Mouse (Mus musculus) hematopoietic stem cell, adult 5-6 weeks (primary cell): ENCODE results near the gene Sectm1a. TPM values are rescaled to one million over a fixed set of nuclear protein-coding genes. Genes with fewer than 3 reads are reported as not detected.
"Not testable (repeated sequence)": the region's sequence is repeated elsewhere in the genome, so short reads cannot be mapped to it uniquely, and the experiment has no call there.

Experiments
- ATAC-seq, 2 experiments: fragments of 125-278 bp in 1 of 2; replicated peaks in 1 of 2; 2 replicates each; pipeline ENCODE4 v1.8.0; 2016 to 2017; ENCODE audit warnings: inconsistent platforms in 2 of 2, mild to moderate bottlenecking in 2 of 2, moderate number of reproducible peaks in 2 of 2, low read depth in 1 of 2, moderate TSS enrichment in 1 of 2; ENCODE audit not compliant: low FRiP score in 2 of 2, poor library complexity in 2 of 2, severe bottlenecking in 2 of 2, insufficient read depth in 1 of 2, low TSS enrichment in 1 of 2
- total RNA-seq: library from RNA; stranded (forward); fragments of 172-1452, 232-1000 nt; gene quantifications from 2 replicates; pipeline ENCODE4 v1.2.3, GENCODE M21; 2017

The Sectm1a gene
- total RNA-seq, 1 experiment from 2014 or later = not detected

DNA sequence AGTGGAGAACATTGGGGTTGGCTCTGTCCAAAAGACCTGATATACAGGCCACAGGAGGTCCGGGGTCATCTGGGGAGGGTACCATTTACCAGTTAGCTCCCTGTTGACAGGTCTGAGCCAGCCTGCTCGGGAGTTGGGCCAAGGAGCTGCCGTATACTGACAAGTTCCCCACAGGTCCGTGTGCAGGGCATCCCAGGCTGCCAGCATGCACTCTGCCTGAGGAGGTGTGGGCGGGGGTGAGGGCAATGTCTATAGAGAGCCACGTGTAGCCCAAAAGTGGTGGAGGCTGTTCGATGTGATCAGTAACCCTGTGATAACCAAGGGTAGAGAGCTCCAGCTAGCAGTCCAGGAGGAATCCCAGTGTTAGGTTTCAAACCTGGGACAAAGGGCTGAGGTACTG lies 18.7 kb upstream of the Sectm1a start:
- ATAC-seq = no peak; a peak in 1 of 4 replicates

- ATAC-seq = no peak
These were observed 11.9 kb upstream of the Sectm1a start for GRCm38 (mm10) chr11:121092606-121093585.

- peak; percentile 42; a peak in 2 of 4 replicates for ATAC-seq
These were observed 9.9 kb upstream of the Sectm1a start for GRCm38 (mm10) chr11:121090943-121091342.

DNA sequence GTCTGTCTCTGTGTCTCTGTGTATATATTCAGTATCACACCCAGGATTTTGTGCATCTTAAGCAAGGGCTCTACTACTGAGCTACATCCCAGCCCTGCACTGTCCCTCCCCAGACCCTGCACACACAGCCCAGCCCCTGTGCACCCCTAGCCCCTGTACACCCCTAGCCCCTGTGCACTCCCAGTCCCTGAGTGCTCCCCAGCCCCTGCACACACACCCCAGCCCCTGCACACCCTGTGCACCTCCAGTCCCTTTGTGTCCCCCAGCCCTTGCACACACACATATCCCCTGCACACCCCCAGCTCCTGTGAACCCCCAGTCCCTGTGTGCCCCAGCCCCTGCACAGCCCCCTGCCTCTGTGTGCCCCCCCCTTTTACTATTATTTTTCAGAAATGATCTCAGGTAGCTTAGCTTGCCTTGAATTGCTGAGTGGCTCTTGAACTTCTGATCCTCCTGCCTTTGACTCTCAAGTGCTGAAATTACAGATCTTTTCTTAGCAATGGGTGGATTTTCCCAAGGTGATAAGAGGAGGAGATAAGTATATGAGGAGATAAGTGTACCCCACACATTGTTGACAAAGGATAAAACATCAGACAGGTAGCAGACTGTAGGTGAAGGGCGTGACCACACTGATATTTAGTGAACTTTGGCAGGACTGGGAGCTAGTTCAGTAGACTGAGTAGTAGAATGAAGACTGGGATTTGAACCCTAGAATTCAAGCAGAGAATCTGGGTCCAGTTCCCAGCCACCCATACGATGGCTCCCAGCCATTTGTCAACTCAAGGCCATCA lies 8.9 kb upstream of the Sectm1a start:
- ATAC-seq = no peak

DNA sequence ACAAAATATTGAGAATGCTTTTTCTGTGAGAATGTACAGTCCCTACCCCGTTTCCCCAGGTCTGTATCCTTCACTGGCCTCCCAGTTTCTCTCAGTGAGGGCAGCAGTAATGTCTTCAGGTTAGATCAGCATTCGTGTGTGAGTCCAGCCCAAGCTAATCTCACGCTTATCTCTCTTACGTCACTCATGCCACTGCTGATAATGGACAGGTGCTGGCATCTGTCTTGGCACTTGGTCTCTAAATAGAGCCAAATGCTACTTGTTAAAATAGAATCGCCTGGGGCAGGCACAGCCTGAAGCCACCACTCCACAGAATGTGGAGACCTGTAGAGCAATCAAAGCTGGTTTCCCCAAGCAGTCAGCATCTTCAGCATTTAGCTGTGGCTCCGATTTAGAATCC lies 8.0 kb upstream of the Sectm1a start:
- no peak for ATAC-seq

- ATAC-seq = no peak
These were observed 5.3 kb upstream of the Sectm1a start for GRCm38 (mm10) chr11:121086296-121086695.

DNA sequence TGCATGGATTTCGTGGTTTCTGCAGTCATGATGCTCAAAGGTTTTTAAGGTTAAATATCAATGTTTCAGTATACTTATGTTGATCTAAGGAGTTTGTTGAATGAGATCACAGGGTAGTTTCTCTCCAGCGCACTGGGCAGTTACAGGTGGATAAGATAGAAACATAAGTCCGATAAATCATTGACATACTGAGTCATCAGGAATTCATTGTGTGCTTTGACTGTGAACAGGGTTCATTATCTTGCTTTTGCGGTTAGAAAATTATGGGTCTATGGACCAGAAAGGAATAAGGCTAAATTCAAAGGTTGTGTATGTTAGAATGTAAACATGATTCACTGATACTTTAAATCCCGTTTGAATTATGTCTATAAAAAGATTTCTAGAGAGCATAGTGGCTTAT lies 4.2 kb upstream of the Sectm1a start:
- ATAC-seq = no peak

DNA sequence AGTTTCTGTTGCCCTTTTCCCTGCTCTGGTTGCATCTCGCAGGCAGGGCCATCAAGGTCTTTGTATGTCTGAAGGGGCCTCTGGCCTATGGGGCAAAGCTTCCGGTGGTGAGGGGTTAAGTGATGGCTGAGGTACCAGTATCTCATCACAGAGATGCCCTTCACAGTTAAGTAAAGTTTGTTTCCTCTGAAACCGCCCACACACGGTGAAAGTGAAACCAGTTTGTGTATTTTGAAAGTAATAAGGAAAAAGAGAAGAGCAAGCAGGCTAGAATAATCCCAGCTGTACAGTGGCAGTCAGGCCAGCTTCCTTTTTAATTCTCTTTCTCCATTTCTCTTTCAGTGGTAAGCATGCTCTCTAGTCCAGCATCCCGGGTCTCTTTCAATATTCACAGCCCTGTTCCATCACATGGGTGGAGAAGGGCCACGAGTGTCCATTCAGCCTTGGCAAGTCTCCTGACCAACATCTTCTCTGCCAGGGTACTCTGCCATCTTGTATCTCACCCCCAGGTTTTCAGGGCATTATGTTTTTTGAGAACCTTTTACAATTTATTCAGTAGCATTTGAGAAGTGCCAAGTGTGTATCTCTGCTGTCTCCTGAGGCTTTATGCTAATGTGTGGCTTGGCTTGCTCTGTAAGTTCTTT lies 2.0 kb upstream of the Sectm1a start:
- peak; percentile 69 to 76 for ATAC-seq

DNA sequence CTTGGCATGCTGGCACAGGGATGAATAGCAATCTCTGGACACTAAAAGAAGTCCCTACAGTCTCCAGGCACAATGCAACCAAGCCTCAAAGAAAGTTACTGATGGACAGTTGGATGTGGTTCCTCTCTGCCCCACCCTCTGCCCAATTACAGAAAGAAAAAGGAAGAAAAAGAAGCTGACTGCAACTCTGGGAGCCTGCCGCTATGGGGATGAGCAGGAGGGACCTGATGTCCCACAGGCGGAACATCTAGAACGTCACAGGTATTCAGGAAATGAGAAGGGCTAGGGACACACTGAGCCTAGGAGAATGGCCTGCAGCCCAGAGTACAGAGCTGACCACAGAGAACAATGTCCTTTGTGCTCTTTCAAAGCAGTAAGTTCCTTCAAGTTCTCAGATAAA lies 1.2 kb upstream of the Sectm1a start:
- ATAC-seq = no peak

DNA sequence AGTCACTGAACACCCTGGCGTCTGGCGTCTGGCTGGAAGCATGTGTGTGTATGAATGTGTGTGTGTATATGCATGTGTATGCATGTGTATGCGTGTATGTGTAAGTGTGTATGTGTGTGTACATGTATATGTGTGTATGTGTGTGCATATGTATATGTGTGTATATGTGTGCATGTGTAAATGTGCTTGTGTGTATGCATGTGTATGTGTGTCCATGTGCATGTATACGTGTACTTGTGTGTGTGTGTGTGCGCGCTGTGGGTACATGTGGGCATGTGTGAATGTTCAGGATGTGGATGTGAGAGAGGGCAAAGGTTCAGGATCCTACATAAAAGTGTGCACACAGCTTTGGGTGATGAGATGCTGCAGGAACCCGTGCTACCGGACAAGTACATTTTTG lies 690 bp downstream of the Sectm1a start:
- no peak for ATAC-seq

- ATAC-seq = no peak
These were observed 5.4 kb downstream of the Sectm1a start for GRCm38 (mm10) chr11:121075655-121076054.

DNA sequence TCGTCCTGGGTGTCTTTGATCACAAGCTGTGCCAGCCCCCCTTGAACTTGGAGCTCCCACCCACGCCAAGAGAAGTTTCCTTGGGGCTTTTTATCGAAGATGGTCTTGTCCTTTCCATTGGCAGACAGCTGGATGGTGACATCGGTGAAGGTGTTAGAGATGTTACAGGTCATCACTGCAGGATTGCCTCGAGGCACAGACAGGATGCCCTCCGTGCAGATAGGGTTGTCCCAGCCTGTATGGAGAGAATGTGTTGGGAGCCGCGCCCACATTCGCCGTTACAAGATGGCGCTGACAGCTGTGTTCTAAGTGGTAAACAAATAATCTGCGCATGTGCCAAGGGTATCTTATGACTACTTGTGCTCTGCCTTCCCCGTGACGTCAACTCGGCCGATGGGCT lies 11.4 kb downstream of the Sectm1a start:
- not testable (repeated sequence) for ATAC-seq

DNA sequence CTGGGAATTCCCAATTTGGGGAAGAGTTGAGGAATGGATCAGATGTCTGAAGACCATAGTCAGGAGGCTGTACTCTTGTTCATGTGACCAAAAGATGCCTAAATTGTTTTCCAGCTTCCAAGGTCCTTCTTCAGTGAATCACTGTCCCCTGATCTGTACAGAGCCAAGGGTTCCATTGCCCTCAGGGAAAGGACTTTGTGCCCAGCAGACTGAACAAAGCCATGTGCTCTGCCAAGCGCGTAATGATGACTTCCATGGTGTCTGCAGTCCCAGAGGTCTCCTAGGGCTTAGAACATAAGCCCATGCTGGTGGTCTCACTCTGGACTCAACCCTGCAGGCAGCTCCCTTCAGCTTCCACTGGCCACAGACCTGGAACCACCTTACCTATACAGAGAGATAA lies 13.1 kb downstream of the Sectm1a start:
- ATAC-seq = no peak

GRCm38 (mm10) chr11:121064197-121064596 lies 16.8 kb downstream of the Sectm1a start:
- ATAC-seq = no peak; a peak in 1 of 4 replicates

DNA sequence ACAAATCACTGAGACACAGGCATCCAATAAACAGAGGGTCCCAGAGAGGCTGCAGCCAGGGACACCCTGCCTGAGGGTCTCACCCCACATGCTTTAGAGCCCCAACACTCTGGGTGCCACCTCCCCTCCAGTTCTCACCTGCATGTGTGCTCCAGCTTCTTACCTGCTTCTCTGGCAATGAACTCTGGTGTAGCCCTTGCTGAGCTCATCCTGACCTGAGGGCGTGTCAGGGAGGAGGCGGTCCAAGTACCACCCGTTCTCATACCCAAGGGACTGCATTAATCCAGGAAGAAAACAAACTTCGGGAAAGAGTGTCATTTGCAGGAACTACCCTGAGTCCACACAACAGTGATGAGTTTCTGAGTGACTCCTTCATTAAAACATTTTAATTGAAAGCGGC lies 17.6 kb downstream of the Sectm1a start, which contains the start of gene Sectm1b:
Gene Sectm1b, minus strand, starts transcription at position 191 of the 400 bp plus-strand sequence.
- ATAC-seq = no peak

- ATAC-seq = no peak
These were observed 19.4 kb downstream of the Sectm1a start for GRCm38 (mm10) chr11:121061615-121062014.

DNA sequence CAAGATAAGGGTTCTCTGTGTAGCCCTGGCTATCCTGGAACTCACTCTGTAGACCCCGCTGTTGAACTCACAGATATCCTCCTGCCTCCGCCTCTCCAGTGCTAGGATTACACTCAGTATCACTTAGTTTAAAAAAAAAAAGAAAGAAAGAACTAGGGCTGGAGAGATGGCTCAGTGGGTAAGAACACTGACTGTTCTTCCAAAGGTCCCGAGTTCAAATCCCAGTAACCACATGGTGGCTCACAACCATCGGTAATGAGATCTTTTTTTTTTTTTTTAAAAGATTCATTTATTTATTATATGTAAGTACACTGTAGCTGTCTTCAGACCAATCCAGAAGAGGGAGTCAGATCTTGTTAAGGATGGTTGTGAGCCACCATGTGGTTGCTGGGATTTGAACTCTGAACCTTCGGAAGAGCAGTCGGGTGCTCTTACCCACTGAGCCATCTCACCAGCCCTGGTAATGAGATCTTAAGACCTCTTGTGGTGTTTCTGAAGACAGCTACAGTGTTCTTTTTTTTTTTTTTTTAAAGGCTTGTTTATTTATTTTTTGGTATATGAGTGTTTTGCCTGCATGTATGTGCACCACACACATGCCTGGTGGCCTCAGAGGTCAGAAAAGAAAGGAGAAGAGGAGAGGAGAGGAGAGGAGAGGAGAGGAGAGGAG lies 20.5 kb downstream of the Sectm1a start:
- ATAC-seq = not testable (repeated sequence)
